Mouse (Mus musculus) urinary bladder, postnatal 10 days (tissue): ENCODE data around the gene Gm9857.

ENCODE experiments used
- DNase-seq: peaks from one replicate; pipeline ENCODE4 v3.0.0; 2022; ENCODE audit warnings: low spot score

Gene Gm9857

GRCm38 (mm10) chr3:108940001-108940633 is at the start of gene Gm9857:
TSS of gene Gm9857 (minus strand) at chr3:108940445.
- no peak for DNase-seq

GRCm38 (mm10) chr3:108987009-108987659 is 46.9 kb upstream of the Gm9857 start:
- DNase-seq, result no peak

GRCm38 (mm10) chr3:108986534-108986933 is 46.3 kb upstream of the Gm9857 start:
- DNase-seq, result no peak

- no peak for DNase-seq
Observed at GRCm38 (mm10) chr3:108983989-108984388, 43.7 kb upstream of the Gm9857 start.

GRCm38 (mm10) chr3:108981946-108982345 is 41.7 kb upstream of the Gm9857 start:
- DNase-seq, result no peak

GRCm38 (mm10) chr3:108977340-108978030 is 37.2 kb upstream of the Gm9857 start:
- no peak for DNase-seq

- no peak for DNase-seq
Observed at GRCm38 (mm10) chr3:108974920-108975485, 34.8 kb upstream of the Gm9857 start.

- no peak for DNase-seq
Observed at GRCm38 (mm10) chr3:108973980-108974660, 33.9 kb upstream of the Gm9857 start.

GRCm38 (mm10) chr3:108966051-108966450 is 25.8 kb upstream of the Gm9857 start:
- no peak for DNase-seq

GRCm38 (mm10) chr3:108964361-108965044 is 24.3 kb upstream of the Gm9857 start:
- no peak for DNase-seq

- DNase-seq, result no peak
Observed at GRCm38 (mm10) chr3:108963776-108964175, 23.5 kb upstream of the Gm9857 start.

GRCm38 (mm10) chr3:108963278-108963677 is 23.0 kb upstream of the Gm9857 start:
- DNase-seq, result no peak

- no peak for DNase-seq
Observed at GRCm38 (mm10) chr3:108961655-108962054, 21.4 kb upstream of the Gm9857 start.

- no peak for DNase-seq
Observed at GRCm38 (mm10) chr3:108961226-108961625, 21.0 kb upstream of the Gm9857 start.

GRCm38 (mm10) chr3:108959680-108960295 is 19.5 kb upstream of the Gm9857 start:
- DNase-seq, result no peak

GRCm38 (mm10) chr3:108957976-108958375 is 17.7 kb upstream of the Gm9857 start:
- DNase-seq, result no peak

GRCm38 (mm10) chr3:108940996-108941395 is 751 bp upstream of the Gm9857 start:
- DNase-seq, result no peak

- no peak for DNase-seq
Observed at GRCm38 (mm10) chr3:108939573-108939972, 672 bp downstream of the Gm9857 start, which contains the start of gene Henmt1. TSS of gene Henmt1 (plus strand) at chr3:108939873.

- no peak for DNase-seq
Observed at GRCm38 (mm10) chr3:108938691-108939090, 1.6 kb downstream of the Gm9857 start.

GRCm38 (mm10) chr3:108933557-108933956 is 6.7 kb downstream of the Gm9857 start:
- no peak for DNase-seq

- DNase-seq, result no peak
Observed at GRCm38 (mm10) chr3:108926308-108926707, 13.9 kb downstream of the Gm9857 start.
